Comparison of ENCODE assay signal across 1 mouse cellular context in the genomic region with DNA sequence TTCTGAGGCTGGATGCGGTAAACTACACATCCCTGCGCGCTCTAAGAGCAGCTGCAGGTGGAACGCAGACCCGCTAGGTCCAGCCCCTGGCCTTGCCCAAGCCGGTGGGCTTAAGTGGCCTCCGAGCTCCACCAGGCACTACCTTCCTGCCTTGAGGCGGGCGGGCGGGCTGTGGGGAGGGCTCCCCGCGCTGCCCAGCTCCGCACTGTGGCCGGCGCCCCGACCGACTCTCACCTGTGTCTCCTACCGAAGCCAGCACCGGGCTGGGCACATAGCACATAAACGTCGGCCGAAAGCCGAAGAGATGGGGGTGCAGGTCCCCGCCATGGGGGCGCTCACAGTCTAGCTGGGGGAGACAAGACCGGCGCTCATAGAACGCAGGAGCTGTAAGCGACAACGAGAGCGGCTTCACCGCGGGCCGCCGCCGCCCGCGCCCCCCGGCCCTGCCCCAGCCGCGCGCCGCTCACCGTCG.
TF ChIP-seq lines count a peak whose summit lies in the region.

No protein-coding gene starts in this region.

TF ChIP-seq in MEL, 35 proteins besides CTCF, POLR2A, EP300 and RAD21:
- no peak for TF ChIP-seq POLR2AphosphoS2 (IDR thresholded peaks at IDR 0.05; ENCODE audit: low read length)
